Mouse (Mus musculus) myocyte (in vitro differentiated cells): Measurements from ENCODE around the gene Tdp1.

Source experiments
- E2F4 ChIP-seq: IDR thresholded peaks from one replicate; pipeline ENCODE4 v1.6.1; 2011; ENCODE audit warnings: mild to moderate bottlenecking, control low read depth, moderate library complexity; ENCODE audit not compliant: insufficient read depth
- POLR2A ChIP-seq: IDR thresholded peaks from one replicate; pipeline ENCODE4 v1.6.1; 2011; ENCODE audit warnings: low read depth, mild to moderate bottlenecking, control low read depth, moderate library complexity; ENCODE audit not compliant: insufficient read length
- SRF ChIP-seq: IDR thresholded peaks from one replicate; pipeline ENCODE4 v1.6.1; 2011; ENCODE audit warnings: low read depth; ENCODE audit not compliant: control insufficient read depth, insufficient read length

- no peak for TF ChIP-seq SRF
- no peak for TF ChIP-seq POLR2A
- no peak for TF ChIP-seq E2F4
These were observed 108.1 kb downstream of the Tdp1 start for GRCm38 (mm10) chr12:99992362-99992862.
